Mouse (Mus musculus): ENCODE measurements around the gene Jrkl. TPM values are rescaled to one million over a fixed set of nuclear protein-coding genes. Genes with fewer than 3 reads are reported as not detected.

Gene Jrkl
- polyA plus RNA-seq (2015; fragmentation: Nextera tagmentation; extraction: Ambion mirVana), result 12.7 and 12.8 TPM in 2 replicates

DNA sequence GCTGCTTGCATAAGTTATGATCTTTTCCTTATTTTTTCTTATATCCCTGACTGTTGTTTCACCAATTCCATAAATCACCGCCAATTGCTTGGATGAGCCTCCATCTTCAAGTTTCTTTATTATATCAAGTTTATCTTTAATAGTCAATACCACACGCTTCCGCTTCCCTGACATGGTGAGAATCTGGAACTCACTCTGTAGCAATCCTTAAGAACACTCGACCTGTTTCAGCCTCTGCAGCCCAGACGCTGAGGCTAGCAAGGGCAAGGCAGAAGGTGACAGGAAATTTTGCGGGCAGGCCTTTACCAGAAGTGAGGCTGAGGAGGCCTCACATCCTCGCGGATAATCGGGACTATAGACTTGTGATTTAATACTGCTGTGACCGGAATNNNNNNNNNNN, at the start of gene Jrkl:
Jrkl (minus strand) TSS at position 349 of the 400 bp plus-strand sequence.
- no peak for ATAC-seq (ENCODE audit: low FRiP score)
- Histone ChIP-seq H3K4me2 (peak within 1 kb of the TSS; percentile 69), H3K36me3 (no peaks in the 10 kb centered on the region), H3K9ac (peak within 1 kb of the TSS; percentile 73), H3K27me3 (no peaks in the 10 kb centered on the region), H3K4me3 (peak within 1 kb of the TSS; percentile 69), H3K4me1 (replicated peaks) (peaks cover 24% of the 10 kb centered on the region), H3K9me3 (no peaks in the 10 kb centered on the region), H3K27ac (peak within 1 kb of the TSS; percentile 83)
- WGBS, result 9% methylated on average over 10 of the region's 10 CpGs

- 67% methylated on average over 2 of the region's 2 CpGs for WGBS
- Histone ChIP-seq H3K4me1 (replicated peaks) (no peaks in the 10 kb centered on the region), H3K9ac (no peak overlapping the region), H3K36me3 (no peaks in the 10 kb centered on the region; the same call in 1 of the 2 replicates), H3K9me3 (no peaks in the 10 kb centered on the region), H3K4me2 (no peak overlapping the region), H3K27me3 (no peaks in the 10 kb centered on the region), H3K27ac (no peak overlapping the region), H3K4me3 (no peak overlapping the region)
- no peak for ATAC-seq (ENCODE audit: low FRiP score)
These were observed 41.9 kb upstream of the Jrkl start for GRCm38 (mm10) chr9:13287482-13287881.

DNA sequence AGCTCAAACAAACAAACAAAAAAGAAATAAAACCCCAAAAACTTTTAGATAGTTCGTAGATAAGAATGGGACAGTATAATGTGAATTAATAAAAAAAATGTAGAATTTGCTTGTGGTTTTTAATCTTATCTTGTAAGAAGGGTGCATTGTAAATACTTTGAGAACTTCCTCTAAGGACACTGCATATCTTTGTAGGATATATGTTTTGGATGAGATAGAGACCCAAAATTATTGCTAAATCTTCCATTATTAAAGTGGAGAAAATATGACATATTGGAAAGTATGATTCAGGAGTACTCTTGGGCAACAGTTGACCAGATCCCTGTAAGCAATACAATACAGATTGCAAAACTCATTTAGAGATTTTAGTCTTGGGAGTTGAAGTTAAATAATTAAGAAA, 27.6 kb upstream of the Jrkl start:
- no peaks in the 10 kb centered on the region for H3K36me3 ChIP-seq
- no peak overlapping the region for H3K9ac ChIP-seq
- ATAC-seq (ENCODE audit: low FRiP score), result no peak
- no peaks in the 10 kb centered on the region for H3K4me1 ChIP-seq (replicated peaks)
- no peaks in the 10 kb centered on the region for H3K27me3 ChIP-seq
- no peak overlapping the region for H3K27ac ChIP-seq
- WGBS, result 90% methylated on average over 1 of the region's 1 CpGs
- H3K4me2 ChIP-seq, result no peak overlapping the region
- no peak overlapping the region for H3K4me3 ChIP-seq
- H3K9me3 ChIP-seq, result no peaks in the 10 kb centered on the region

DNA sequence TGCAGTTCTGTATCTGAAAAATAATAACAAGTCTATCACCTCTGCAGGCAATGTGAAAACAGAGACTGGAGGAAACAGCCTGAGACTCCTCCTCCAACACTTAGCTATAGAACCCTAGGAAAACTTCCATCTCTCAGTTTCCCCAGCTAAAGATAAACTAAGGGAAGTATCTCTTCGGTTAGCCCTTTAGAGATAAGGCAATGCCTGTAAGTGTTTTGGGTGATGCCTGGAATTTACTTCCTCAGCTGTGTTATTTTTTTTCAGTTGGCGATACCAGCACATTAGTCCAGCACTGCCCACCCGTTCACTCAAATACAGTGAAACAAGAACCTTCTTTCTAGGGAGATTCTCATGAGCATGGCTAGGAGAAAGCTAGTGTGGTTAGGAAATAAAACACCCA, 15.4 kb upstream of the Jrkl start:
- Histone ChIP-seq H3K27ac (no peak overlapping the region), H3K4me3 (no peak overlapping the region), H3K36me3 (no peaks in the 10 kb centered on the region), H3K27me3 (no peaks in the 10 kb centered on the region), H3K9ac (no peak overlapping the region), H3K4me1 (replicated peaks) (no peaks in the 10 kb centered on the region), H3K4me2 (no peak overlapping the region), H3K9me3 (no peaks in the 10 kb centered on the region)
- ATAC-seq (ENCODE audit: low FRiP score), result no peak
- 93% methylated on average over 3 of the region's 3 CpGs for WGBS

DNA sequence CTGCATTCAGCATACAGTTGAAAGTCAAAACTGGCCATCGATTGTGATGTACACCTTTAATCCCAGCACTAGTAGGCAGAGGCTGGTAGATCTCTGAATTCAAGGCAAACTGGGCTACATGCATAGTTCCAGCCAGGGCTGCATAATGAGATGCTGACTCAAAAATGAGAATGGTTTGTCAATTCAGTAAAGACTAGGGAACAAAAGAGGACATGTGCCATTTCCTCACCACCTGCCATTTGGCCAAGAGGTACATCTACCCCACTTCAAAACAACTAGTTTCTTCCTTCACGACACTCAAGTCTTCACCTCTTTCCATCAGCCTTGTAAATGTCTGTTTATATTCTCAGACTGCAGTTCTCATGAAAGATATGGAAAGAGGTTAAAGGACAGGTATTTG, 12.5 kb upstream of the Jrkl start:
- peaks cover 3% of the 10 kb centered on the region; the same call in 1 of the 2 replicates for H3K36me3 ChIP-seq
- no peak overlapping the region for H3K4me3 ChIP-seq
- WGBS, result 97% methylated on average over 2 of the region's 2 CpGs
- H3K9me3 ChIP-seq, result no peaks in the 10 kb centered on the region
- H3K4me2 ChIP-seq, result no peak overlapping the region
- no peak for ATAC-seq (ENCODE audit: low FRiP score)
- H3K4me1 ChIP-seq (replicated peaks), result no peaks in the 10 kb centered on the region
- H3K27me3 ChIP-seq, result no peaks in the 10 kb centered on the region
- no peak overlapping the region for H3K9ac ChIP-seq
- H3K27ac ChIP-seq, result no peak overlapping the region

DNA sequence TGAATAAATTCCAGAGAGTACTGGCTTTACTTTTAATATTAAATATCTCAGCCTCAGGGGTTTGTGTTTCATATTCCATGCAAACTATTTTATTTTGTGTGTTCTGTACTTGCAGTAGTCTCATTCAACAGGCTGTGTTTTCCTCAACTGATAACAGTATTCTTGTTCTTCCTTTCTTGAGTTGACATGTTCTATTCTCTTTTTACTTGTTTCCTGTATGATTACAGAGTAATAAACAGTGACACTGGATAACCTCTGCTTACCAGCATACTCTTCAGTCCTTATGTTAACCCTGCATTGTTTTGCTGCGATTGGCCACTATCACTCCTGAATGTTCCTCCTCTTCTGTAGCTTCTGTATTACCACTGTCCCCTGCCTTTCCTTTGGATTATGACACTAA, 11.1 kb upstream of the Jrkl start:
- H3K27ac ChIP-seq, result no peak overlapping the region
- H3K27me3 ChIP-seq, result no peaks in the 10 kb centered on the region
- H3K4me3 ChIP-seq, result no peak overlapping the region
- H3K4me2 ChIP-seq, result no peak overlapping the region
- WGBS, result 100% methylated on average over 1 of the region's 1 CpGs
- no peak for ATAC-seq (ENCODE audit: low FRiP score)
- H3K9me3 ChIP-seq, result no peaks in the 10 kb centered on the region
- H3K36me3 ChIP-seq, result peaks cover 3% of the 10 kb centered on the region; the same call in 1 of the 2 replicates
- no peaks in the 10 kb centered on the region for H3K4me1 ChIP-seq (replicated peaks)
- H3K9ac ChIP-seq, result no peak overlapping the region

DNA sequence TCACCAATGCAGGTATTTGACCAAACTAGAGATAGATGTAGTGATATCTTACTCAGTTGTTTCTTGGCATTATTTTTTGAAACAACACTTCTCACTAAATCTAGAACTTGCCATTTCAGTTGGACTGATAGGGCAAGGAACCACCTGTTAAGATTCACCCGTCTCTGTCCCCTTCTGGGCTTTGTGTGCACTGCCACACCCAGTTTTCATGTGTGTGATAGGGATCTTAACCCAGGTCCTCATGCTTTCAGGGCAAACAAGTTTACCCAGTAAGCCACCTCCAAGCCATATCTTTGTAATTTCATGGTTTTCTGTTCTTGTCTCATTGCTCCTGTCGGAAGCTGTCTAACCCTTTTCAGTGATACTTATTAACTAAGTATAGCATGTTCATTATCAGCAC, 5.6 kb upstream of the Jrkl start:
- no peak for ATAC-seq (ENCODE audit: low FRiP score)
- H3K4me1 ChIP-seq (replicated peaks), result peaks cover 7% of the 10 kb centered on the region
- H3K27me3 ChIP-seq, result no peaks in the 10 kb centered on the region
- H3K9me3 ChIP-seq, result no peaks in the 10 kb centered on the region
- no peak overlapping the region for H3K4me3 ChIP-seq
- peaks cover 3% of the 10 kb centered on the region; the same call in 1 of the 2 replicates for H3K36me3 ChIP-seq
- H3K9ac ChIP-seq, result no peak overlapping the region
- no peak overlapping the region for H3K27ac ChIP-seq
- H3K4me2 ChIP-seq, result no peak overlapping the region
- 80% methylated on average over 2 of the region's 2 CpGs for WGBS

GRCm38 (mm10) chr9:13248104-13248503, 2.5 kb upstream of the Jrkl start:
- WGBS, result 97% methylated on average over 4 of the region's 4 CpGs
- no peaks in the 10 kb centered on the region for H3K36me3 ChIP-seq
- H3K27ac ChIP-seq, result no peak overlapping the region
- H3K9ac ChIP-seq, result no peak overlapping the region
- H3K4me1 ChIP-seq (replicated peaks), result peaks cover 24% of the 10 kb centered on the region
- no peaks in the 10 kb centered on the region for H3K9me3 ChIP-seq
- H3K4me3 ChIP-seq, result no peak overlapping the region
- H3K27me3 ChIP-seq, result no peaks in the 10 kb centered on the region
- no peak for ATAC-seq (ENCODE audit: low FRiP score)
- peak overlapping the region; percentile 76; the same call in 1 of the 2 replicates for H3K4me2 ChIP-seq

DNA sequence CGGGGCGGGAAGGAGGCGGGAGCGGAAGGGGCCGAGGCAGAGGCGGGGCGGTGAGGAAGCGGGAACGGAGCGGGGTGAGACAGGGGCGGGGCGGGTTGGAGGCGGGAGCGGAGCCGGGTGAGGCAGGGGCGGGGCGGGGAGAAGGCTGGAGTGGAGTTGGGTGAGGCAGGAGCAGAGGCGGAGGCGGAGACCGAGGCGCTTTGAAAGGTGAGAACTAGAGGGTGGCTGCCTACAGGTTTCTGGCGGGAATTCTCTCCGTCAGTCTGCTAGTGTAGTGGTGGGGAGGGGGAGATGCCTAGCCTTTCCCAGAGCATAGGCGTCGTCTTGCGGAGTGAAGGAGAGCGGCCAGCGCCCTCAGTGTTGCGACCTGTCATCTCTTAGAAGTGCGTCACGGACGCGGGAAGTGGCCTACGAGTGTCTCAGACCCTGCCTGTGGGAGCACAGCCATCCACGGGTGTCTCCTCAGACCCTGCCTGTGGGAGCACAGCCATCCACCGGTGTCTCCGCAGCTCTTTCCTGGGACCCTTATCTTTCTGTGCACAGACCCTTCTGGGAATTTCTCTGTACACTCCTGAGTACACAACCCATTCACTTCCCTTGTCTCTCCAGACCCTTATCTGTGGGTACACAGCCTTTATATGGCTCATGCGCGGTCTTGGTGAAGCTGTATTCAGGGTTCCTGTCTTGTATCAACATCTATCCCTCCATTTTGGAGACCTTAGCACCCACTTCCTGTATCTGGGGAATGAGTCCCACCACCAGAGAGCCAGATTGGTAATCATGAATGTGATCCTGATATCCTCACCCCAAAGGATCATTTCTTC, 1.4 kb upstream of the Jrkl start, which contains the start of gene Ccdc82:
Ccdc82 (plus strand) TSS at position 141 of the 824 bp plus-strand sequence.
- peak within 1 kb of the TSS; percentile 69 for H3K4me3 ChIP-seq
- WGBS, result 2% methylated on average over 33 of the region's 39 CpGs
- ATAC-seq (ENCODE audit: low FRiP score), result peak; percentile 97
- H3K36me3 ChIP-seq, result no peaks in the 10 kb centered on the region
- H3K27ac ChIP-seq, result peak within 1 kb of the TSS; percentile 88
- H3K27me3 ChIP-seq, result no peaks in the 10 kb centered on the region
- H3K4me1 ChIP-seq (replicated peaks), result peaks cover 24% of the 10 kb centered on the region
- peak within 1 kb of the TSS; percentile 82 for H3K9ac ChIP-seq
- peak within 1 kb of the TSS; percentile 76 for H3K4me2 ChIP-seq
- no peaks in the 10 kb centered on the region for H3K9me3 ChIP-seq

DNA sequence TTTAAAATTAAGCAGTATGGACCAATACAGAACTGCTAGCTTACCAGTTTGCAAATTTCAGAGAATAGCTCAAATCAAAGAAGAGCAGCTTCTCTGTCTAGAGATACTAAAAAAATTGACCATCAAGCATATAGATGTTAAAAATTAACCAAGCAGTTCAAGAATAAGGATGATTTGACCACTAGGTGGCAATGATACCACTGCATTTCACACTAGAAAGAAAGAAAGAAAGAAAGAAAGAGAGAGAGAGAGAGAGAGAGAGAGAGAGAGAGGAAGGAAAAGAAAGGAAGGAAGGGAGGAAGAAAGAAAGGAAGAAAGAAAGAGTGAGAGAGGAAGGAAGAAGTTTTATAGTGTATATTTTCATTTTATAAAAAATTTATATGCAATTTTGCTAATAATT, 3.3 kb downstream of the Jrkl start:
- no peak overlapping the region for H3K4me3 ChIP-seq
- no peak overlapping the region for H3K9ac ChIP-seq
- H3K36me3 ChIP-seq, result no peaks in the 10 kb centered on the region
- H3K27ac ChIP-seq, result no peak overlapping the region
- H3K4me1 ChIP-seq (replicated peaks), result peaks cover 19% of the 10 kb centered on the region
- no peaks in the 10 kb centered on the region for H3K9me3 ChIP-seq
- H3K27me3 ChIP-seq, result no peaks in the 10 kb centered on the region
- H3K4me2 ChIP-seq, result no peak overlapping the region
- no peak for ATAC-seq (ENCODE audit: low FRiP score)

DNA sequence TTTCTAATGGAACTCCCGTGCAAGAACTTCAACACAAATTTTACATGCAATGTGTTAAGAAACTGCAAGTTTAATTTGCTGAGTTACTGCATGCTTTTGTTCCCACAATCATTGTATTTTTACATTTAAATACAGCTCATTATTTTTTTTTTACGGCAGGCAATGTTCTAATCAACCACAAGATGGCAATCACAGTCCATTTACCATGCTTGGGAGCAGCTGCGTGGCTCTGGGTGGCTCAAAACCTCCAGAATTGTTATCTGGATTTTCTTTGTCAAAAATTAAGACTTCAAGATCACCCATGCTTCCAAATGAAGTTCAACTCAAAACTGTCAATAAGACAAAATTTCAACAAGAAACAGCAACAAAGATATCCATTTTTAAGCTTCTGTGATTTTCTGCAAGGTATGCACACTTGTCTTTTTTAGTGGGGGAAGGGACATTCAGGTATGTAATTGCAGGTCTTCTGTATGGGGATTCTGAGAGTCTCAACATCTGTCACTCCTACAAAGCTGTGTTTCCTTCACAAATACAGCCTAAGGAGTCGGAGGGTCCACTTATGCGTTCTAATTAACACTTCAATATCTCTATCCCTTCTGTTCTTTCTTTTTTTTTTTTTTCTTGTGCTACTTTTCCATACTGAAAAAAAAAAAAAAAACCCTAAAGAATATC, 13.9 kb downstream of the Jrkl start:
- Histone ChIP-seq H3K4me1 (replicated peaks) (no peaks in the 10 kb centered on the region), H3K27ac (no peak overlapping the region), H3K9me3 (no peaks in the 10 kb centered on the region), H3K27me3 (no peaks in the 10 kb centered on the region), H3K36me3 (no peaks in the 10 kb centered on the region), H3K4me2 (0 out of 2 replicates have a peak overlapping the region, but pooled peaks have one; percentile 15), H3K4me3 (no peak overlapping the region), H3K9ac (no peak overlapping the region)
- 14% methylated on average over 5 of the region's 5 CpGs for WGBS
- ATAC-seq (ENCODE audit: low FRiP score), result peak; percentile 79; the same call in 1 of the 2 replicates

DNA sequence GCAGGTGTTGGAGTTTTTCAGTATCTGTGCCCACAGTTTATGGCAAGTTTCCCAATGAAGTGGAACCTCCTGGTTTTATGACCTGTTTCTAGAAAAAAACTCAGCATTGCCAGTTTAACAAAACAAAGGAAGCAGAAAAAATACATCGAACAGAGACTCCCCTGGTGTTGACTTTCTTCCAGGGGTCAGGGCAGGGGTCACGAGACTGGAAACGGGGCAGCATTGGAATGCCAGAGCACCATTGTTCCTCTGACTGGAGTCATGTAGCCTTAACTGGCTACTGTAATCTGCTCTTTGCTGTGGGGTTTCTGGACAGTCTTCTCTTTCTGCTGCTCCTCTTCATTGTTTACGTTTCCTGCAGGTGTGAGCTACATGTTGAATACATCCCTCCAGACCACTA, 15.1 kb downstream of the Jrkl start:
- H3K9ac ChIP-seq, result no peak overlapping the region
- H3K4me3 ChIP-seq, result no peak overlapping the region
- no peak for ATAC-seq (ENCODE audit: low FRiP score)
- H3K27ac ChIP-seq, result no peak overlapping the region
- 6% methylated on average over 4 of the region's 4 CpGs for WGBS
- H3K27me3 ChIP-seq, result no peaks in the 10 kb centered on the region
- no peaks in the 10 kb centered on the region for H3K36me3 ChIP-seq
- H3K4me2 ChIP-seq, result no peak overlapping the region
- H3K9me3 ChIP-seq, result no peaks in the 10 kb centered on the region
- no peaks in the 10 kb centered on the region for H3K4me1 ChIP-seq (replicated peaks)

Data from hindbrain, embryonic 13.5 days (tissue).